Mouse (Mus musculus): ENCODE measurements around the gene Htr1d.

GRCm38 (mm10) chr4:136377001-136377400 lies 46.3 kb upstream of the Htr1d start:
- TF ChIP-seq CTCF (IDR thresholded peaks at IDR 0.05): no peak
- no peak for TF ChIP-seq EP300 (IDR thresholded peaks at IDR 0.05)

All from lung, postnatal 0 days (tissue).